Mouse (Mus musculus) liver, embryonic 14.5 days (tissue): ENCODE results near the gene Fzd9.

ENCODE experiments used
- CTCF ChIP-seq: IDR thresholded peaks from 2 replicates; pipeline ENCODE4 v1.5.1; 2016; ENCODE audit warnings: antibody characterized with exemption, low read depth, control low read depth
- EP300 ChIP-seq: IDR thresholded peaks from 2 replicates; pipeline ENCODE4 v1.6.1; 2016; ENCODE audit warnings: antibody characterized with exemption, low read depth

DNA sequence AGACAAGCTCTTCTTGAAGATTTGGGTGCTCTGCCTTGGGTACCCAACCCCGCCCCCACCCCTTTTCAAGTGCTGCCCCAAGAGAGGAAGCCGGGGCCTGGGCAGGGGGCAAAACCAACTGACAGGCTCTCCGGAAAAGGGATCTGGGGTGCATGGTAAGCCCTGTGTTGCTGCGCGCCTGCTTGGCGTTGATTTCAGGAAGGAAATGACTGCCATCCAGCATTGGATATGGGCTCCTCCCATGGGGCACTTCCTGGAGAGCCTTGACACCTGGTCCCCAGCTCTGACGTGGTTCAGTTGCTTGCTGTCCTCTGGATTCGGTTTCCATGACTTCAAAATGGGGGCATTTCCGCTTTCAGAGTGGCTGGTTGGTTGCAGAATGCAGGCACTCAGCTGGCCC lies 13.5 kb upstream of the Fzd9 start:
- TF ChIP-seq CTCF (no peak), EP300 (no peak)
